Mouse (Mus musculus) MN1 (cell line): ENCODE results near the gene Epyc.
"Not testable (repeated sequence)": the region's sequence is repeated elsewhere in the genome, so short reads cannot be mapped to it uniquely, and the experiment has no call there.

ENCODE experiments used
- DNase-seq: peaks from one replicate; pipeline ENCODE4 v3.0.0-alpha.2; 2016; ENCODE audit warnings: low spot score

The Epyc gene

GRCm38 (mm10) chr10:97714584-97714983, 70.7 kb downstream of the Epyc start:
- no peak for DNase-seq

DNA sequence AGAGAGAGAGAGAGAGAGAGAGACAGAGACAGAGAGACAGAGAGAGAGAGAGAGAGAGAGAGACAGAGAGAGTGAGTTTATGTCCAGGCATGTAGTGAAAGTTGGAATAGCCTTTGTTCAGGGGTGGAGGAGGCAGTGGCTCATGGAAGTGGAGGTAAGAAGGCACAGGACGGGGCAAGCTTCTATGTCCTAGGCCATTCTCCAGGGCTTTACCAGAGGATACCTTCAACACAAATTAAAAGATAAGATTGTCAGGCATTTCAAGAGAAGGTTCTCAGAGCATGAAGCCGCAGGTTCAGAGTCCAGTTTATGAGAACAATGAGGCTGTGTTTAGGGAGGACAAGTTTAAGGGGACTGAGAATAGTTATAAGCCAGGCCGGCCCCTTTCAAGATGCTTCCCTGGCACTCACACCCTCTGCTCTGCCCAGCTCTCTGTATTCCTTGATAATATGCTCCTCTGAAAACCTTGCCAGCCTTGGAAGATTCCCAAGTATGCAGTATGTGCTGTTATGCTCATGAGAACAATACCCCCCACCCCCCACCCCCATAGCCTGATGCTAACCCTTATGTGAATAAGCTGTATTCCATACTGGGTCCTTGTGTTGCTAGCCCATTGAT, 71.5 kb downstream of the Epyc start:
- no peak for DNase-seq

GRCm38 (mm10) chr10:97717233-97717632, 73.4 kb downstream of the Epyc start:
- no peak for DNase-seq

- DNase-seq: no peak
Observed at GRCm38 (mm10) chr10:97718021-97718420, 74.2 kb downstream of the Epyc start.

DNA sequence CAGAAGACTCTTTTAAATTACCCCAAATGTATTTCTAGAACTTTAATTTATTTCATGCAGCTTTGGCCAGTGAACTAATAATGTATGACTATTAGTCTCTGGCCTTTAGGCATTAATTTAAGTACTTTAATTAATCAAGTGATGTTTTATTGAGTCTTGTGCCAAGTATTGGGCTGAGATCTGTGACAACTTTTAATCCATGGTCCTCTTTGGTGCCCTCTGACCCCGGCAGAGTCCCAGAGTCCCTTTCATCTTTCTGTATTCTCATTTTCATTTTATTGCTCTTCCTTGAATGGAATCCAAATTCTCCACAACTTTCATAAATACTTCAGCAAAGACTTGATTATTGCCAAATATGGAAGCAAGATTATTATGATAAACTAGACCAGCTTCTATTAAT, 76.8 kb downstream of the Epyc start:
- no peak for DNase-seq

- no peak for DNase-seq
Observed at GRCm38 (mm10) chr10:97722709-97723108, 78.8 kb downstream of the Epyc start.

- no peak for DNase-seq
Observed at GRCm38 (mm10) chr10:97725929-97726328, 82.1 kb downstream of the Epyc start.

DNA sequence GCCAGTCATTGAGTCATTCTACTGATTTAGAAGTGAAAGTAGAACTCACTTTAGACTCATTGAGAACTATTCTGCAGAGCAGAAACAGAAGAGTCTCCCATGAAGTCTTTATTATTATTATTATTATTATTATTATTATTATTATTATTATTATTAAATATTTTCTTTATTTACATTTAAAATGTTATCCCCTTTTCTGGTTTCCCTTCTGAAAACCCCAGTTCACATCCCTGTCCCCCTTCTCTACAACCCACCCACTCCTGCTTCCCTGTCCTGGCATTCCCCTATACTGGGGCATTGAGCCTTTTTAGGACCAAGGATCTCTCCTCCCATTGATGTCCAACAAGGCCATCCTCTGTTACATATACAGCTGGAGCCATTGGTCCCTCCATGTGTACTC, 82.8 kb downstream of the Epyc start, which contains the start of gene C030005K15Rik:
Gene C030005K15Rik, minus strand, starts transcription at position 101 of the 400 bp plus-strand sequence.
- not testable (repeated sequence) for DNase-seq
